Mouse (Mus musculus) stomach, postnatal 0 days (tissue): Measurements from ENCODE around the gene Commd2. TPM values are rescaled to one million over a fixed set of nuclear protein-coding genes. Genes with fewer than 3 reads are reported as not detected.

Source experiments
- ATAC-seq: fragments of 200-750 bp; cut with Nextera tagmentation; 2 replicates; pipeline ENCODE4 v1.8.0; 2017; ENCODE audit not compliant: low FRiP score, low TSS enrichment
- DNase-seq: peaks from one replicate; pipeline ENCODE4 v3.0.0-alpha.2; 2016; ENCODE audit warnings: low spot score
- H3K27ac ChIP-seq: fragments of 300-500 bp; sonication (generic); replicated peaks from 2 replicates; pipeline ENCODE4 v1.5.1; 2014; ENCODE audit warnings: mild to moderate bottlenecking, control low read depth
- H3K27me3 ChIP-seq: fragments of 300-500 bp; sonication (generic); 2 replicates; pipeline ENCODE4 v1.6.1; 2014; ENCODE audit warnings: low read length; ENCODE audit not compliant: control insufficient read depth, insufficient read depth
- H3K36me3 ChIP-seq: fragments of 300-500 bp; sonication (generic); 2 replicates; pipeline ENCODE4 v1.6.1; 2014; ENCODE audit warnings: low read length, mixed read lengths; ENCODE audit not compliant: control insufficient read depth, insufficient read depth
- H3K4me1 ChIP-seq: fragments of 300-500 bp; sonication (generic); replicated peaks from 2 replicates; pipeline ENCODE4 v1.6.1; 2014; ENCODE audit warnings: antibody characterized with exemption; ENCODE audit not compliant: control insufficient read depth, insufficient read depth
- H3K4me2 ChIP-seq: fragments of 300-500 bp; sonication (generic); replicated peaks from 2 replicates; pipeline ENCODE4 v1.6.1; 2014; ENCODE audit warnings: low read depth, mild to moderate bottlenecking, control low read depth, moderate library complexity
- H3K4me3 ChIP-seq: fragments of 300-500 bp; sonication (generic); 2 replicates; pipeline ENCODE4 v1.5.1; 2014; ENCODE audit warnings: low read depth, low read length, control low read depth
- H3K9ac ChIP-seq: fragments of 300-500 bp; sonication (generic); 2 replicates; pipeline ENCODE4 v1.6.1; 2014; ENCODE audit warnings: mild to moderate bottlenecking, low read length, control low read depth, mixed read lengths
- H3K9me3 ChIP-seq: fragments of 300-500 bp; sonication (generic); 2 replicates; pipeline ENCODE4 v1.6.1; 2016; ENCODE audit warnings: low read length; ENCODE audit not compliant: control insufficient read depth
- CTCF ChIP-seq: IDR thresholded peaks from 2 replicates; pipeline ENCODE4 v1.5.1; 2016; ENCODE audit warnings: antibody characterized with exemption, low read depth, mild to moderate bottlenecking, moderate library complexity
- EP300 ChIP-seq: optimal IDR thresholded peaks from 2 replicates; pipeline ENCODE3; 2016; ENCODE audit warnings: antibody characterized with exemption
- WGBS: fragments of 180-500 bp; shearing (Covaris S2); extraction: QIAGEN DNeasy Blood & Tissue Kit; methylation state at CpG from one replicate; pipeline ENCODE4 v1.1.7; 2014; 5-methylcytosine and 5-hydroxymethylcytosine counted together
- polyA plus RNA-seq: library from polyadenylated mRNA; unstranded; fragments of >200 nt; fragmentation: Nextera tagmentation; extraction: Ambion mirVana; gene quantifications from 2 replicates; pipeline ENCODE4 v1.2.1, GENCODE M21; 2015

Commd2 gene
- polyA plus RNA-seq, 1 experiment from 2014 or later, result 79.2 TPM

GRCm38 (mm10) chr3:57634763-57635487 is 16.6 kb downstream of the Commd2 start:
- ATAC-seq, result no peak
- DNase-seq, result no peak
- TF ChIP-seq CTCF (no peak), EP300 (no peak)
- WGBS, result 63% methylated on average over 3 of the region's 3 CpGs
- no peak overlapping the region for H3K4me2 ChIP-seq
- H3K27ac ChIP-seq, result no peak overlapping the region
- H3K9ac ChIP-seq, result no peak overlapping the region
- no peak overlapping the region for H3K4me3 ChIP-seq
- H3K27me3 ChIP-seq, result no peaks in the 10 kb centered on the region
- H3K9me3 ChIP-seq, result no peaks in the 10 kb centered on the region
- H3K36me3 ChIP-seq, result no peaks in the 10 kb centered on the region
- H3K4me1 ChIP-seq, result no peaks in the 10 kb centered on the region

- Histone ChIP-seq H3K9ac (no peak overlapping the region), H3K27me3 (no peaks in the 10 kb centered on the region), H3K4me2 (no peak overlapping the region), H3K36me3 (no peaks in the 10 kb centered on the region), H3K4me3 (no peak overlapping the region), H3K9me3 (no peaks in the 10 kb centered on the region), H3K4me1 (no peaks in the 10 kb centered on the region), H3K27ac (no peak overlapping the region)
- WGBS, result 62% methylated on average over 9 of the region's 11 CpGs
- TF ChIP-seq EP300, result no peak
- no peak for TF ChIP-seq CTCF
- DNase-seq, result no peak
- ATAC-seq, result no peak
Measured at GRCm38 (mm10) chr3:57626954-57627513, 24.5 kb downstream of the Commd2 start.

- Histone ChIP-seq H3K9me3 (no peaks in the 10 kb centered on the region), H3K4me3 (peak overlapping the region; percentile 33), H3K27me3 (no peaks in the 10 kb centered on the region), H3K4me2 (peak overlapping the region; percentile 52), H3K4me1 (no peaks in the 10 kb centered on the region), H3K27ac (no peak overlapping the region), H3K36me3 (no peaks in the 10 kb centered on the region), H3K9ac (peak overlapping the region; percentile 53)
- ATAC-seq (peak; percentile 29; the same call in 1 of the 2 replicates), DNase-seq (peak; percentile 72)
- 20% methylated on average over 21 of the region's 21 CpGs for WGBS
- peak; percentile 95 for TF ChIP-seq CTCF
- no peak for TF ChIP-seq EP300
Measured at GRCm38 (mm10) chr3:57625275-57625997, 26.1 kb downstream of the Commd2 start.

- 64% methylated on average over 4 of the region's 4 CpGs for WGBS
- ATAC-seq (no peak), DNase-seq (no peak)
- Histone ChIP-seq H3K9me3 (no peaks in the 10 kb centered on the region), H3K4me2 (no peak overlapping the region), H3K27me3 (no peaks in the 10 kb centered on the region), H3K27ac (no peak overlapping the region), H3K36me3 (no peaks in the 10 kb centered on the region), H3K4me1 (no peaks in the 10 kb centered on the region), H3K4me3 (no peak overlapping the region), H3K9ac (no peak overlapping the region)
- peak; percentile 59 for TF ChIP-seq CTCF
- no peak for TF ChIP-seq EP300
Measured at GRCm38 (mm10) chr3:57619718-57620117, 31.8 kb downstream of the Commd2 start.

GRCm38 (mm10) chr3:57615652-57616051 is 35.9 kb downstream of the Commd2 start:
- DNase-seq (no peak), ATAC-seq (no peak)
- TF ChIP-seq CTCF, result peak; percentile 42
- TF ChIP-seq EP300, result no peak
- H3K4me1 ChIP-seq, result no peaks in the 10 kb centered on the region
- H3K4me3 ChIP-seq, result no peak overlapping the region
- no peak overlapping the region for H3K27ac ChIP-seq
- no peak overlapping the region for H3K9ac ChIP-seq
- H3K9me3 ChIP-seq, result no peaks in the 10 kb centered on the region
- no peak overlapping the region for H3K4me2 ChIP-seq
- no peaks in the 10 kb centered on the region for H3K36me3 ChIP-seq
- WGBS, result 91% methylated on average over 4 of the region's 4 CpGs
- H3K27me3 ChIP-seq, result no peaks in the 10 kb centered on the region
